Mouse (Mus musculus) frontal cortex, postnatal 36 days (tissue): ENCODE measurements around the gene Hsf2bp.

Experiments used
- DNase-seq, 2 experiments: peaks; one replicate each; pipeline ENCODE4 v3.0.0; 2022; ENCODE audit warnings: low spot score in 2 of 2

Gene Hsf2bp

DNA sequence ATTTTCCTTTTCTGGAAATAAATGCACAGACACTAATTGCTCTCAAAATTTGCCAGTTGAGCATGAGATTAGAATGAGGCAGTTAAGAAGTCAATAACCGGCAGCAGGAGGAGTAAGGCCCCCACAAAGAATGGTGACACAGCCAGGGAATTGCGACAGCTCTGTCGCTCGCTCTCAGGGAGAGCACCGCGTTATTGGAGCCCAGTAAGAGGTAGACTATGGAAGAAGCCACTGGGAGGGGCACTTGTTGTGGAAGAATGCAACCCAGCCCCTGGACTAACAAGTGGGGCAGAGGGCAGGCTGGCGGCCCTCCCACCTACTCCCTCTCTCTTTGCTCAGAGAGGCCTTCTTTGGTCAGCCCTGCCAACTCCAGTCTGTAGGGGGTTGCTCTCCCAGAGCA lies 4.5 kb downstream of the Hsf2bp start:
- no peak for DNase-seq

GRCm38 (mm10) chr17:32028301-32028700 lies 7.8 kb downstream of the Hsf2bp start:
- no peak for DNase-seq

DNA sequence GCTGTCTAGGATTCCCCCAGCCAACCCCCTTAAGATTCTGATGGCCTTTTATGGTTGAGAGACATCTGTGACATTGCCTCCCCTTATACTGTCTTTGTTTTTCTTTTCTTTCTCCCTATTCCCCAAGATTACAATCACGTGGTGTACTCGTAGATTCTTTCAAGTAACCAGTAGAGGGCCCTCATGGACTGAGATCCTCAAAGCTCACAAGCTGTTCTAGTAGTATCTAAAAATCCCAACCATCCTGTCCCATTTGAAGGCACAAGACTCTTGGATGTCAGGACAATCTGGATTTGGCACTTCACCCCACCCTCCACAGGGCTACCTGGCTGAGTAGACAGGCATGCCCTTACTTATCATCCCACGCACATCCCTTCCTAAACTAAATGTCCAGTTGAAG lies 8.5 kb downstream of the Hsf2bp start:
- peak in 1 of 2 experiments; percentile 29 for DNase-seq

- DNase-seq = peak; percentile 57 to 67
These were observed 10.8 kb downstream of the Hsf2bp start for GRCm38 (mm10) chr17:32025386-32025785.

GRCm38 (mm10) chr17:32024671-32025073 lies 11.5 kb downstream of the Hsf2bp start:
- DNase-seq = no peak

- peak; percentile 82 to 88 for DNase-seq
These were observed 13.1 kb downstream of the Hsf2bp start for GRCm38 (mm10) chr17:32023088-32023487.

DNA sequence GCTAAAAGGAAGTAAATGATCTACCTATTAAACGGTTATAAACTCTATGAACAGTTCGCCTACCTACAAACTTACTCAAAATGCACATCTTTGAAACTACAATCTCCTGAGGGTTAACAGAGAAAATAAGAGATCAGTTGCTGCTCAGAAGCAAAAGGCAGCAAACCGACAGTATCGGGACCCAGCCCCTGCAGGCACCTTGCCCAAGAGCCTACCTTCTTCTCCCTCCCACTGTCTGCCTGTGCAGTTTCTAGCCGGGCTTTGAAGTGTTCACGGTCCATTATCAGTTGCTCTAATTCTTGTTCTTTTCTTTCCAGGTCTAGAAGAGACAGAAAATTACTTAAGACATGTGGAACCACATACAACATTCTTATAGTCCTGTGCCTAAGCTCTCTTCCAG lies 13.6 kb downstream of the Hsf2bp start:
- DNase-seq = no peak

GRCm38 (mm10) chr17:32021981-32022380 lies 14.2 kb downstream of the Hsf2bp start:
- no peak for DNase-seq

DNA sequence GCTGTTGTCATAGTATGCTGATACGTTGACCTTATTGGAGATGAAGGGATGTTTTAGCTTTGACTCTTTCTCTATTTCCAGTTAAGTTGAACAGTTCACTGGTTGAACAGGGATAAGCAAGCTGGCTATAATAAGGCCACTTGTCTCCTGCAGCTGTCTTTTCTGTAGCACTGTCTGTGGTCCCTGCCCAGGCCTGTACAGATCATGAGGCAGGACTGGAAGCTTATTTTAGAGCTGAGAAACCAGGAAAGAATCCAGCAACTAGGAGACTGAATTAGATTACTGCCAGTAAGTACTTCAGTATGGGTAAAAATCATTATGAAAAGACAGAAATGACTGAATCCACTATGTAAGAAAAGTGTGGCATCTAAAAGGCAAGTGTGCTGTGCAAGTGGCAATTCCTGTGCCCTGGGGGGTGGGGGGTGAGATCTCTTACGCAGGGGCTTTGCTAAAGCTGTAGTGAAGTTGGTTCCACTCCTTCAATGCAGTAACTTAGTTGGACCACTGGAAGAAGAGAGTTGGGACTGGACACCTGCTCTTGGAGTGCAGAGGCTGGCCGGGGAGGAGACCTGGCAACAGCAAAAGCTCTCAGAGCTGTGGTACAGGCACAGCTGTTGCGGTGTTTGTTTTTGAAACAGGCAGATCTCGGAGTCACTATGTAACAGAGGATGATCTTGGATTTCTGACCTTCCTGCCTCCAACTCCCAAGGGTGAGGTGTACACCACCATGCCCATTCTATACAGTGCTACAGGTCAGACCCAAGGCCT lies 17.8 kb downstream of the Hsf2bp start:
- peak in 1 of 2 experiments; percentile 36 for DNase-seq

- no peak for DNase-seq
These were observed 19.7 kb downstream of the Hsf2bp start for GRCm38 (mm10) chr17:32016481-32016880.

GRCm38 (mm10) chr17:32013659-32014058 lies 22.5 kb downstream of the Hsf2bp start:
- no peak for DNase-seq

- DNase-seq = no peak
These were observed 23.9 kb downstream of the Hsf2bp start for GRCm38 (mm10) chr17:32012254-32012653.

GRCm38 (mm10) chr17:32011694-32012093 lies 24.5 kb downstream of the Hsf2bp start:
- DNase-seq = no peak

DNA sequence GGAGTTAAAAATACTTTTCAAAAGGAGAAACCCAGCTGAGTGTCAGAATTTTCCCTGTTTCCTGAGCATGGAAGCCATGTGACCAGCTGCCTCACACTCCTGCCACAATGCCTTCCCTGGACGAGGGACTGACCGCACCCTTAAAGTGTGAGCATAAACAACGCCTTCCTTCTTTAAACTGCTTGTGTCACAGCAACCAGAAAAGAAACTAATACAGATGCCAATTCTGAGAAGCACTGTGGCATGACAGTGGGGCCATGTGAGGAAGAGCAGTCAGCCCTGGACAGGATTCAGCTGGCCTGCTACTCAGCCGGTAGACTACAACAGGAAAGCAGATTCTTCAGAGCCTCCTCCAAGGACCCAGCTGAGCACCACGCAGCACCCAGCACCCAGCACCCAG lies 29.3 kb downstream of the Hsf2bp start:
- DNase-seq = no peak

DNA sequence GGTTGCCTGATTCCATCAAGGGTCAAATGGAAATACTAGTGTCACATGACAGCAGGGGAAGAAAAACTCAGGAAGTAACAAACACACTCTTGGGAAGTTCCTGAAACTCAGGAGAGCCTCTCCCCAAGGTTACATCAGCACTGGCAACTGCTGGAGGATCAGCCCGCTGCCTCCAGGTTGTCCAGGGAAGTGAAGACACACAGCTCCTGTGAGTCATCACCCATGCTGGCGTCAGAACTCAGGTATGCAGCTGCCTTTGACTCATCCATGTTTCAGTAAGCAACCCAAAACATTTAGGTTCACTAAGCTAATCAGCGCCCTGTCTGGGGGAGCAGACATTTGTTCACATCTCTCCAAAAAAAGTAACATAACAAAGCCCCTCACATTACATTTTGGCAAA lies 32.9 kb downstream of the Hsf2bp start:
- no peak for DNase-seq

- no peak for DNase-seq
These were observed 37.8 kb downstream of the Hsf2bp start for GRCm38 (mm10) chr17:31998351-31998750.

GRCm38 (mm10) chr17:31996331-31996730 lies 39.8 kb downstream of the Hsf2bp start:
- peak; percentile 17 to 22 for DNase-seq

DNA sequence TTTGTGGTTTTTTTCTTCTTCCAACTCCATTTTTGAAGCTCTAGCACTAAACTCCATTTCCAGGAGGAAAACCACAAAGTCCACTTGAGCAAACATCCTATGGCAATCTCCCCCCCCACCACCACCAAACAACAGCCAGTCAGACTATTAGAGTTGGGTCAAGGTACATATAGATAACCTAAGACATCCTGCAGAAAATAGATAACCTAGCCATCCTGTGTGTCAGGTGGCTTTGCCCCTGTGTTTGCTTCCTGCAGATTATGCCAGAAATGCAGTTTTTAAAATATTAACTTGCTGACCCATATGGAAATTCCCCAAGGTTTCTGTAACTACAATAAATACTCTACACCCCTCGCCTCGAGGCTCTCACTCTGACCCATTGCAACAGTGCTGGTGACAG lies 40.4 kb downstream of the Hsf2bp start:
- DNase-seq = no peak

- no peak for DNase-seq
These were observed 42.0 kb downstream of the Hsf2bp start for GRCm38 (mm10) chr17:31994132-31994531.

DNA sequence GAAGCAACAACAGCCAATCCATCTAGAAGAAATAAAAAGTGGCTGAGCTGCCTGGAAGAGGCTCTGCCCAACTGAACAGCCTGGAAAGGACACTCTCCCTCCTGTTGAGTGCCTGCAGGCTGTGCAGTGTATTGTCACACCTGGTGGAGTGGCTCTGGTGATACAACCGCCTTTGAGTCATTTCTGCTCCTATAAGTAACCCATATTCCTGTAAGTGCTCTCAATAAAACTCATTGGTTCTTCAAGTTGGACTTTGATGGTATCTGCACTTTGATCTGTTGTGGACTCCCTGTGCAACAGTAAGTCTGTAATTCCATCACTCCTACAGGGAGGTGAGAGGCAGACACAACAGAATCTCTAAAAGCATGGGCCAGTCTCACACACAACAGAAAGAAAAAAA lies 42.8 kb downstream of the Hsf2bp start:
- DNase-seq = no peak

DNA sequence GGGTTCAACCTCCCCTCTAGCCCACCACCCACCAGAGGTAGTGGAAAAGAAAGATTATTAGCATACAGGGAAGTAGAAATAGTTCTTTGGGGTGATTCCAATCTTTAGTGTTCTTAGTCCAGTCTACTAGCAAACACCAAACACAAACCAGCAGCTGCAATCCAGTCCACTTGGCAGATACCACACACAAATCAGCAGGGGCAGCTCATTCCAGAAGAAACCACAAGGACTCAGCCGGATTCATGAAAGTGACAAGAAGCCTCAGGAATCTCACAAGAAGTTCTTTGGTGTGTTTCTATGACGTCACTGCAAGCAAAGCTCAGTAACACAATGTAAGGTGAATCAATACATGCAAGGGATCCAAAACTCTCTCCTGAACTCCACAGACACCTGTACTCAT lies 44.1 kb downstream of the Hsf2bp start:
- no peak for DNase-seq

DNA sequence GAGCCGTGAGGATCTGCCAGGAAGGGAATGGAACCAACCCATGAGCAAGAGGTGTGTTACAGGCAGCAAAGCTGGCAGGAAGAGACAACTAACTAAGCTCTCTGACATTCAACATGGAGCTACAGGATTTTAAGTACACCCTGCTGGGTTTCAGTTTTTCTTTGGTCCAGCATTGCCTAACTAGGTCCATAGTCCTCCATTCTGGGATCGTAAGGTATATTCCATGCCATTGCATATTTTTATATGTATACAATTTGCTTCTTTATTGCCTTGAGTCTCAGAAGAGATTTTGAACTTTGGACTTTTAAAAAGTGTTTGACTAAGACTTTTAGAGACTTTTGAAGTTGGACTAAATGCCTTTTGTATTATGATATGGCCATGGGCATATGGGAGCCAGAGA lies 47.1 kb downstream of the Hsf2bp start:
- no peak for DNase-seq

DNA sequence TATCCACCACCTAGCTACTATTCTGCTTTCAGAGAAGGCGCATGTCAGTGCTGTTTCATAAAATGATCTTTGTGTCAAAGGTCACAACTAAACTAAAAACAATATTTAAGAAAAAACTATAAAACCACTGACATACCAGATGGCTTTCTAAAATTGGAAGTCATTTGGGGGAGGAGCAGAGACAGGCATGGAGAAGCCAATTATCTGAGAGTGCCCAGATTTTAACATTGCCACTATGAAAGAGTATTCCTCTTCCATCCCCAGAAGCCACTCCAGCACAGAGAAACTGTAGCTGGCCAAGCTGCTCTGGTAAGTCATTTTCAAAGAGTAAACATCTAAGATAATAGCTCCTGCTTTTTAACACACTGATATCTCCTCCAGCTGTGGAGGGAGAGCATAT lies 49.2 kb downstream of the Hsf2bp start:
- DNase-seq = no peak

- DNase-seq = no peak
These were observed 52.7 kb downstream of the Hsf2bp start for GRCm38 (mm10) chr17:31983491-31983890.
